Mouse (Mus musculus) megakaryocyte, embryonic 14.5 days (primary cell): ENCODE measurements around the gene Mslnl. TPM values are rescaled to one million over a fixed set of nuclear protein-coding genes. Genes with fewer than 3 reads are reported as not detected.
"Not testable (repeated sequence)": the region's sequence is repeated elsewhere in the genome, so short reads cannot be mapped to it uniquely, and the experiment has no call there.

Experiments used
- H3K27me3 ChIP-seq: replicated peaks from 2 replicates; pipeline ENCODE3; 2012; ENCODE audit warnings: inconsistent platforms
- H3K36me3 ChIP-seq: replicated peaks from 2 replicates; pipeline ENCODE3; 2012; ENCODE audit warnings: low read length, inconsistent platforms, mixed read lengths
- H3K4me1 ChIP-seq: 2 replicates; pipeline ENCODE4 v1.6.1; 2012; ENCODE audit warnings: inconsistent platforms
- H3K4me3 ChIP-seq: replicated peaks from 2 replicates; pipeline ENCODE3; 2012; ENCODE audit warnings: moderate library complexity, mild to moderate bottlenecking, inconsistent platforms
- H3K9me3 ChIP-seq: 2 replicates; pipeline ENCODE4 v1.6.1; 2012; ENCODE audit warnings: inconsistent platforms
- FLI1 ChIP-seq: IDR thresholded peaks from 2 replicates; pipeline ENCODE4 v1.6.1; 2012; ENCODE audit warnings: low read length, inconsistent platforms, mixed read lengths
- GATA1 ChIP-seq: IDR thresholded peaks from 3 replicates; pipeline ENCODE4 v1.6.1; 2012; ENCODE audit warnings: mixed read lengths, low read length, inconsistent platforms, borderline replicate concordance
- polyA plus RNA-seq: library from polyadenylated mRNA; stranded (reverse); fragments of >175 nt; gene quantifications from 2 replicates; pipeline ENCODE4 v1.2.3, GENCODE M21; 2012; ENCODE audit warnings: low replicate concordance; ENCODE audit not compliant: insufficient read depth

Mslnl gene
- polyA plus RNA-seq, 1 experiment: not detected

GRCm38 (mm10) chr17:25717691-25718090 is 18.2 kb upstream of the Mslnl start:
- peaks cover 10% of the 10 kb centered on the region for H3K4me1 ChIP-seq
- H3K27me3 ChIP-seq: peaks cover 54% of the 10 kb centered on the region
- peaks cover 44% of the 10 kb centered on the region for H3K36me3 ChIP-seq
- no peak overlapping the region for H3K4me3 ChIP-seq
- TF ChIP-seq GATA1 (no peak), FLI1 (no peak)
- H3K9me3 ChIP-seq: peaks cover 8% of the 10 kb centered on the region

DNA sequence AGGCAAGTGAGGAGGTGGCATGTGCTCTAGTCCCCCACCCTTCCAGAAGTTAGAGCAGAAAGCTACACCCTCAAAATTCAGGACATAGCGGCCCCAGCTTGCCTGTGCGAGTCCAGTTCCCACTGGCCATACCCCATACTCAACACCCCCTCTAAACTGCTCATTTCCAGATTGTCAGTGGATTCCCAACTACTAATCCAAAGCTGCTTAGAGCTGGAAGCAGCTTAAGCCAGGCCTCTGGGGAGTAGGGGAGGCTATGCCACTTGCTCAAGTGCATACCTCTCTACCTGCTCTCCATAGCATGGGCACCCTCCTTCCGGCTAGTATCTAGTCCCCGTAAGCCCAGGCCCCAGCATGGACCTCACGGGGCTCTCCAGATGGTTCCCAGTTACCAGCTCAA is 14.4 kb upstream of the Mslnl start:
- no peaks in the 10 kb centered on the region for H3K9me3 ChIP-seq

GRCm38 (mm10) chr17:25723470-25723869 is 12.4 kb upstream of the Mslnl start:
- Histone ChIP-seq H3K36me3 (peaks cover 67% of the 10 kb centered on the region), H3K4me1 (peaks cover 29% of the 10 kb centered on the region), H3K4me3 (no peak overlapping the region), H3K9me3 (no peaks in the 10 kb centered on the region), H3K27me3 (peaks cover 2% of the 10 kb centered on the region)
- TF ChIP-seq FLI1 (no peak), GATA1 (no peak)

More for the DNA sequence above, 14.4 kb upstream of the Mslnl start:
- TF ChIP-seq GATA1 (no peak), FLI1 (no peak)
- H3K36me3 ChIP-seq: peaks cover 67% of the 10 kb centered on the region
- peaks cover 23% of the 10 kb centered on the region for H3K4me1 ChIP-seq
- peaks cover 22% of the 10 kb centered on the region for H3K27me3 ChIP-seq
- no peak overlapping the region for H3K4me3 ChIP-seq

GRCm38 (mm10) chr17:25723919-25724318 is 11.9 kb upstream of the Mslnl start:
- Histone ChIP-seq H3K9me3 (no peaks in the 10 kb centered on the region), H3K36me3 (peaks cover 67% of the 10 kb centered on the region), H3K4me1 (peaks cover 33% of the 10 kb centered on the region), H3K27me3 (no peaks in the 10 kb centered on the region), H3K4me3 (no peak overlapping the region)
- TF ChIP-seq FLI1: no peak
- TF ChIP-seq GATA1: no peak

- TF ChIP-seq GATA1: no peak
- no peak for TF ChIP-seq FLI1
- Histone ChIP-seq H3K9me3 (no peaks in the 10 kb centered on the region), H3K36me3 (peaks cover 64% of the 10 kb centered on the region), H3K4me1 (peaks cover 35% of the 10 kb centered on the region), H3K4me3 (peak overlapping the region; percentile 46), H3K27me3 (no peaks in the 10 kb centered on the region)
Measured at GRCm38 (mm10) chr17:25725264-25725663, 10.6 kb upstream of the Mslnl start.

DNA sequence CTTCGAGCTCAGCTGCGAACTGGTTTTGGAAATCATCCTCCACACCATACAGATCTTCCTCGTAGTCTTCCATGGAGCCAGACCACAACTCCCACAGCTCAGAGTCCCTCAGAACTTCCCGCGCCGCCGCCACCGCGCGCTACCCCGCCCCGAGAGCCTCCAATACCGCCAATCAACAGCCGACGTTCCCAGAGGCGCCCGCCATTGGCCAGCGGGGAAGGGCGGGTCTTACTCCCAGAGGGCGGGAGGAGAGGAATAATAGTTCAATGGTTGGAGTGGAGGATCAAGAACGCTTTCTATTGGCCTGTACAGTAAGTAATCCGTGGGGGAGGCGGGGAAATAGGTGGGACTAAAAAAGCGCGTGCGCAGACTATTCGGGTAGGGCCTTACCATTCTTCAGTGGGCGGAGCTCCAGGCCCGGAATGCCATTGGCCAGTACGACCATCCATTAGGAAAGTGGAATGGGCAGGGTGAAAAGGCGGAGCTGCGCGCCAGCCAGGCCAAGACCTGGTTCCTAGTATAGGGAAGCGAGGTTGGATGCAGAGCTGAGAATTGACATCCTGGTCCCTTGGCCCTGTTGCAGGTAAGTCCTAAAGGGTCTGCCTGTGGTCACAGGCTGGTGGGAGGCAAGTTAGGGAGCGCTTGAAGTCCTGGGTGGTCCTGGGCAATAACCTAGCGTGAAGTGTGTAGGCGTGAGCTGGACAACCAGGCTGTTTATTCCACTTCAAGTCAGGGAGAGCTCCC is 8.4 kb upstream of the Mslnl start, which contains the start of the genes Chtf18 and Rpusd1:
Gene Chtf18 (minus strand): TSS at position 155 of the 744 bp plus-strand sequence.
Gene Rpusd1 (plus strand): TSS at position 406 of the 744 bp plus-strand sequence.
- Histone ChIP-seq H3K4me3 (peak within 1 kb of the TSS; percentile 95), H3K27me3 (no peaks in the 10 kb centered on the region), H3K4me1 (peaks cover 35% of the 10 kb centered on the region), H3K9me3 (no peaks in the 10 kb centered on the region), H3K36me3 (peaks cover 55% of the 10 kb centered on the region)
- TF ChIP-seq FLI1: no peak
- TF ChIP-seq GATA1: no peak

DNA sequence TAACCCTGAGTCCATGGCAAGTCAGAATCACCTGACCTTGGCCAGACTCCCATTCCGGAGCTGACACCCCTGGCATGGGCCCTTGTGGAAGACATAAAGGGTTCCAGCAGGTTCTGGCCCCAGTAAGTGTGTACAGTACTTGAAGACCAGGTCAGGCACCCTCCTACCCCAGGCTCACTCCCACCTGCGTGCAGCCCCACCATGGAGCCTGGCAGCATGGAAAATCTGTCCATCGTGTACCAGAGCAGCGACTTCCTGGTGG is 7.9 kb upstream of the Mslnl start:
- Histone ChIP-seq H3K4me3 (peak overlapping the region; percentile 95), H3K36me3 (peaks cover 50% of the 10 kb centered on the region), H3K4me1 (peaks cover 35% of the 10 kb centered on the region), H3K9me3 (no peaks in the 10 kb centered on the region), H3K27me3 (no peaks in the 10 kb centered on the region)
- TF ChIP-seq FLI1 (no peak), GATA1 (no peak)

GRCm38 (mm10) chr17:25732082-25732481 is 3.8 kb upstream of the Mslnl start:
- Histone ChIP-seq H3K4me1 (peaks cover 17% of the 10 kb centered on the region), H3K27me3 (peaks cover 25% of the 10 kb centered on the region), H3K36me3 (peaks cover 31% of the 10 kb centered on the region), H3K4me3 (no peak overlapping the region), H3K9me3 (no peaks in the 10 kb centered on the region)
- TF ChIP-seq GATA1: no peak
- no peak for TF ChIP-seq FLI1

GRCm38 (mm10) chr17:25735246-25735645 is 596 bp upstream of the Mslnl start:
- peaks cover 54% of the 10 kb centered on the region for H3K27me3 ChIP-seq
- TF ChIP-seq FLI1 (no peak), GATA1 (no peak)
- H3K4me3 ChIP-seq: no peak overlapping the region
- H3K4me1 ChIP-seq: no peaks in the 10 kb centered on the region
- peaks cover 14% of the 10 kb centered on the region for H3K36me3 ChIP-seq
- no peaks in the 10 kb centered on the region for H3K9me3 ChIP-seq

GRCm38 (mm10) chr17:25738861-25739260 is 3.0 kb downstream of the Mslnl start:
- Histone ChIP-seq H3K27me3 (peaks cover 71% of the 10 kb centered on the region), H3K36me3 (no peaks in the 10 kb centered on the region), H3K4me3 (no peak overlapping the region), H3K9me3 (no peaks in the 10 kb centered on the region), H3K4me1 (no peaks in the 10 kb centered on the region)
- TF ChIP-seq FLI1 (no peak), GATA1 (no peak)

DNA sequence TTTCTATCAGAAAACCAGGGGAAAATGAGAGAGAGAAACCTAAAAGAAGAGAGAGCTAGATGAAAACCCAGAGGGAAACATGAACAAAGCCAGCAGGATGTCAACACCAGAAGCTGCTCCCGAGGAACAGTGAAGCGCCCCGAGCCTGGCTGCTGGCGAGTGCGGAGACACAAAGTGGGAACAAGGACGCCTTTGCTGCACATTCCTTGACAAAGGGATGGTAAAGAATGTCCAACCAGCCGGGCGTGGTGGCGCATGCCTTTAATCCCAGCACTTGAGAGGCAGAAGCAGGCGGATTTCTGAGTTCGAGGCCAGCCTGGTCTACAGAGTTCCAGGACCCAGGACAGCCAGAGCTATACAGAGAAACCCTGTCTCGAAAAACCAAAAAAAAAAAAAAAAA is 5.6 kb downstream of the Mslnl start:
- not testable (repeated sequence) for H3K9me3 ChIP-seq, H3K4me1 ChIP-seq, H3K36me3 ChIP-seq, H3K4me3 ChIP-seq
- peaks cover 70% of the 10 kb centered on the region for H3K27me3 ChIP-seq
